Mouse (Mus musculus) layer of hippocampus, adult 9-10 months (tissue): ENCODE data around the gene Cd209f.
"Not testable (repeated sequence)": the region's sequence is repeated elsewhere in the genome, so short reads cannot be mapped to it uniquely, and the experiment has no call there.

Experiments
- DNase-seq: peaks from one replicate; pipeline ENCODE4 v3.0.0; 2022; ENCODE audit warnings: low spot score

Cd209f gene

GRCm38 (mm10) chr8:4105735-4106134 lies at the start of gene Cd209f:
Gene Cd209f (minus strand): TSS chr8:4105835.
- not testable (repeated sequence) for DNase-seq

- no peak for DNase-seq
Measured at GRCm38 (mm10) chr8:4154878-4155277, 49.2 kb upstream of the Cd209f start.

GRCm38 (mm10) chr8:4147272-4147671 lies 41.6 kb upstream of the Cd209f start:
- DNase-seq: no peak

- no peak for DNase-seq
Measured at GRCm38 (mm10) chr8:4141721-4142120, 36.1 kb upstream of the Cd209f start.

- DNase-seq: peak; percentile 32
Measured at GRCm38 (mm10) chr8:4139660-4140646, 34.3 kb upstream of the Cd209f start.

GRCm38 (mm10) chr8:4133798-4134197 lies 28.2 kb upstream of the Cd209f start, which contains the start of gene Cd209g:
Gene Cd209g (plus strand): TSS chr8:4134098.
- no peak for DNase-seq

- not testable (repeated sequence) for DNase-seq
Measured at GRCm38 (mm10) chr8:4088514-4088913, 17.1 kb downstream of the Cd209f start.

- not testable (repeated sequence) for DNase-seq
Measured at GRCm38 (mm10) chr8:4087180-4087722, 18.4 kb downstream of the Cd209f start.
